Mouse (Mus musculus) ES-Bruce4 (cell line): ENCODE data around the gene Ctsf. TPM values are rescaled to one million over a fixed set of nuclear protein-coding genes. Genes with fewer than 3 reads are reported as not detected.

ENCODE experiments used
- H3K27ac ChIP-seq: 2 replicates; pipeline ENCODE4 v1.5.1; 2012; ENCODE audit warnings: low read length, inconsistent platforms; ENCODE audit not compliant: insufficient read depth
- H3K27me3 ChIP-seq: 2 replicates; pipeline ENCODE4 v1.6.1; 2012; ENCODE audit warnings: mild to moderate bottlenecking, low read length, inconsistent platforms; ENCODE audit not compliant: control insufficient read depth, poor library complexity, insufficient read depth, severe bottlenecking
- H3K36me3 ChIP-seq: 2 replicates; pipeline ENCODE4 v1.6.1; 2012; ENCODE audit warnings: inconsistent platforms, mild to moderate bottlenecking, low read length, moderate library complexity; ENCODE audit not compliant: control insufficient read depth, poor library complexity, insufficient read depth, severe bottlenecking
- H3K4me1 ChIP-seq: one replicate; pipeline ENCODE4 v1.8.1; 2011; ENCODE audit warnings: low read length; ENCODE audit not compliant: control insufficient read depth, insufficient read depth
- H3K4me3 ChIP-seq: 2 replicates; pipeline ENCODE4 v1.5.1; 2011; ENCODE audit warnings: low read depth, mild to moderate bottlenecking, low read length
- H3K9ac ChIP-seq: 2 replicates; pipeline ENCODE4 v1.6.1; 2012; ENCODE audit warnings: low read depth, mild to moderate bottlenecking, inconsistent platforms; ENCODE audit not compliant: poor library complexity, severe bottlenecking
- H3K9me3 ChIP-seq: replicated peaks from 2 replicates; pipeline ENCODE4 v1.6.1; 2012; ENCODE audit warnings: mild to moderate bottlenecking, low read length, inconsistent platforms; ENCODE audit not compliant: control insufficient read depth, poor library complexity, insufficient read depth, severe bottlenecking
- CTCF ChIP-seq: IDR thresholded peaks from one replicate; pipeline ENCODE4 v1.8.1; 2011; ENCODE audit warnings: low read depth, low read length
- EP300 ChIP-seq: IDR thresholded peaks from 2 replicates; pipeline ENCODE4 v1.6.1; 2011; ENCODE audit warnings: low read depth, low read length; ENCODE audit not compliant: insufficient read depth
- POLR2A ChIP-seq: IDR thresholded peaks from one replicate; pipeline ENCODE4 v1.8.1; 2011; ENCODE audit warnings: low read length; ENCODE audit not compliant: insufficient read depth
- polyA plus RNA-seq: library from polyadenylated mRNA; stranded (reverse); fragments of >200 nt; gene quantifications from 2 replicates; pipeline ENCODE4 v1.2.4, GENCODE M21; 2011; ENCODE audit warnings: low read depth; ENCODE audit not compliant: missing spikeins, insufficient read depth, insufficient read length

The Ctsf gene
- polyA plus RNA-seq, 1 experiment = 13.6 TPM

- no peak overlapping the region for H3K9ac ChIP-seq
- no peak overlapping the region for H3K27ac ChIP-seq
- TF ChIP-seq POLR2A (no peak), CTCF (peak; percentile 70), EP300 (no peak)
- H3K4me1 ChIP-seq = peaks cover 2% of the 10 kb centered on the region
- H3K36me3 ChIP-seq = no peaks in the 10 kb centered on the region
- no peak overlapping the region for H3K4me3 ChIP-seq
- H3K27me3 ChIP-seq = no peaks in the 10 kb centered on the region
- no peaks in the 10 kb centered on the region for H3K9me3 ChIP-seq
Observed at GRCm38 (mm10) chr19:4813015-4813414, 41.9 kb upstream of the Ctsf start.

- H3K9me3 ChIP-seq = no peaks in the 10 kb centered on the region
- peaks cover 2% of the 10 kb centered on the region for H3K4me1 ChIP-seq
- no peak overlapping the region for H3K4me3 ChIP-seq
- no peaks in the 10 kb centered on the region for H3K27me3 ChIP-seq
- no peak for TF ChIP-seq EP300
- no peak for TF ChIP-seq CTCF
- TF ChIP-seq POLR2A = no peak
- no peak overlapping the region for H3K27ac ChIP-seq
- H3K9ac ChIP-seq = no peak overlapping the region
- H3K36me3 ChIP-seq = no peaks in the 10 kb centered on the region
Observed at GRCm38 (mm10) chr19:4817182-4817835, 37.6 kb upstream of the Ctsf start.

GRCm38 (mm10) chr19:4820678-4821303, 34.1 kb upstream of the Ctsf start:
- TF ChIP-seq POLR2A (no peak), CTCF (no peak), EP300 (no peak)
- Histone ChIP-seq H3K4me1 (peaks cover 2% of the 10 kb centered on the region), H3K4me3 (no peak overlapping the region), H3K36me3 (no peaks in the 10 kb centered on the region; the same call in 1 of the 2 replicates), H3K9me3 (no peaks in the 10 kb centered on the region), H3K27me3 (no peaks in the 10 kb centered on the region), H3K27ac (no peak overlapping the region), H3K9ac (no peak overlapping the region)

- H3K4me3 ChIP-seq = peak overlapping the region; percentile 66
- TF ChIP-seq POLR2A (no peak), EP300 (no peak), CTCF (no peak)
- H3K27ac ChIP-seq = peak overlapping the region; percentile 81
- H3K27me3 ChIP-seq = no peaks in the 10 kb centered on the region
- H3K9ac ChIP-seq = peak overlapping the region; percentile 52
- no peaks in the 10 kb centered on the region for H3K9me3 ChIP-seq
- no peaks in the 10 kb centered on the region; the same call in 1 of the 2 replicates for H3K36me3 ChIP-seq
- H3K4me1 ChIP-seq = peaks cover 3% of the 10 kb centered on the region
Observed at GRCm38 (mm10) chr19:4828444-4829114, 26.4 kb upstream of the Ctsf start.

GRCm38 (mm10) chr19:4829156-4829555, 25.8 kb upstream of the Ctsf start:
- Histone ChIP-seq H3K4me1 (peaks cover 3% of the 10 kb centered on the region), H3K4me3 (0 out of 2 replicates have a peak overlapping the region, but pooled peaks have one; percentile 20), H3K9ac (peak overlapping the region; percentile 6; the same call in 1 of the 2 replicates), H3K27ac (peak overlapping the region; percentile 1; the same call in 1 of the 2 replicates), H3K27me3 (no peaks in the 10 kb centered on the region), H3K9me3 (no peaks in the 10 kb centered on the region), H3K36me3 (no peaks in the 10 kb centered on the region; the same call in 1 of the 2 replicates)
- TF ChIP-seq POLR2A (no peak), EP300 (no peak), CTCF (no peak)
